Mouse (Mus musculus): Measurements from ENCODE around the gene Miga2. TPM values are rescaled to one million over a fixed set of nuclear protein-coding genes. Genes with fewer than 3 reads are reported as not detected.
A peak's percentile ranks its signal among the peaks of the same experiment; 100 is the strongest.

Miga2 gene
- 27.2 and 27.6 TPM in 2 replicates for polyA plus RNA-seq (2015; fragmentation: Nextera tagmentation; extraction: Ambion mirVana)

GRCm38 (mm10) chr2:30363773-30364650 is at the start of gene Miga2:
Gene Miga2, plus strand, starts transcription at chr2:30364233.
- under 1% methylated on average over 54 of the region's 54 CpGs for WGBS
- H3K4me1 ChIP-seq, result peaks cover 15% of the 10 kb centered on the region
- peak within 1 kb of the TSS; percentile 82 for H3K4me2 ChIP-seq (replicated peaks)
- H3K4me3 ChIP-seq, result peak within 1 kb of the TSS; percentile 60
- no peaks in the 10 kb centered on the region for H3K9me3 ChIP-seq
- peak within 1 kb of the TSS; percentile 82 for H3K9ac ChIP-seq (replicated peaks)
- H3K27ac ChIP-seq (replicated peaks), result peak within 1 kb of the TSS; percentile 83
- H3K36me3 ChIP-seq, result peaks cover 20% of the 10 kb centered on the region
- ATAC-seq (replicated peaks), result peak; percentile 99
- no peaks in the 10 kb centered on the region for H3K27me3 ChIP-seq

GRCm38 (mm10) chr2:30316136-30316535 is 47.9 kb upstream of the Miga2 start:
- Histone ChIP-seq H3K4me2 (replicated peaks) (no peak overlapping the region), H3K27ac (replicated peaks) (no peak overlapping the region), H3K4me3 (no peak overlapping the region), H3K9me3 (no peaks in the 10 kb centered on the region), H3K27me3 (no peaks in the 10 kb centered on the region), H3K4me1 (no peaks in the 10 kb centered on the region), H3K9ac (replicated peaks) (no peak overlapping the region), H3K36me3 (peaks cover 89% of the 10 kb centered on the region)
- ATAC-seq (replicated peaks), result no peak
- 88% methylated on average over 4 of the region's 4 CpGs for WGBS

- no peaks in the 10 kb centered on the region for H3K27me3 ChIP-seq
- no peak for ATAC-seq (replicated peaks)
- no peaks in the 10 kb centered on the region for H3K9me3 ChIP-seq
- no peak overlapping the region for H3K4me2 ChIP-seq (replicated peaks)
- 95% methylated on average over 5 of the region's 5 CpGs for WGBS
- peaks cover 92% of the 10 kb centered on the region for H3K36me3 ChIP-seq
- H3K9ac ChIP-seq (replicated peaks), result no peak overlapping the region
- no peaks in the 10 kb centered on the region for H3K4me1 ChIP-seq
- H3K27ac ChIP-seq (replicated peaks), result no peak overlapping the region
- H3K4me3 ChIP-seq, result no peak overlapping the region
Observed at GRCm38 (mm10) chr2:30316955-30317354, 47.1 kb upstream of the Miga2 start.

- H3K4me2 ChIP-seq (replicated peaks), result no peak overlapping the region
- no peaks in the 10 kb centered on the region for H3K27me3 ChIP-seq
- no peak overlapping the region for H3K9ac ChIP-seq (replicated peaks)
- 92% methylated on average over 4 of the region's 4 CpGs for WGBS
- peaks cover 92% of the 10 kb centered on the region for H3K36me3 ChIP-seq
- H3K9me3 ChIP-seq, result no peaks in the 10 kb centered on the region
- no peak overlapping the region for H3K27ac ChIP-seq (replicated peaks)
- H3K4me1 ChIP-seq, result no peaks in the 10 kb centered on the region
- H3K4me3 ChIP-seq, result no peak overlapping the region
- ATAC-seq (replicated peaks), result no peak
Observed at GRCm38 (mm10) chr2:30319260-30319659, 44.8 kb upstream of the Miga2 start.

- Histone ChIP-seq H3K27me3 (no peaks in the 10 kb centered on the region), H3K36me3 (peaks cover 91% of the 10 kb centered on the region), H3K4me2 (replicated peaks) (no peak overlapping the region), H3K9ac (replicated peaks) (no peak overlapping the region), H3K9me3 (no peaks in the 10 kb centered on the region), H3K4me1 (no peaks in the 10 kb centered on the region), H3K27ac (replicated peaks) (no peak overlapping the region), H3K4me3 (no peak overlapping the region)
- no peak for ATAC-seq (replicated peaks)
- WGBS, result 92% methylated on average over 7 of the region's 7 CpGs
Observed at GRCm38 (mm10) chr2:30323111-30323510, 40.9 kb upstream of the Miga2 start.

GRCm38 (mm10) chr2:30325296-30325695 is 38.7 kb upstream of the Miga2 start:
- peaks cover 94% of the 10 kb centered on the region for H3K36me3 ChIP-seq

GRCm38 (mm10) chr2:30327276-30327675 is 36.8 kb upstream of the Miga2 start:
- Histone ChIP-seq H3K9me3 (no peaks in the 10 kb centered on the region), H3K4me1 (no peaks in the 10 kb centered on the region), H3K4me2 (replicated peaks) (no peak overlapping the region), H3K36me3 (peaks cover 93% of the 10 kb centered on the region), H3K9ac (replicated peaks) (no peak overlapping the region), H3K27me3 (no peaks in the 10 kb centered on the region), H3K27ac (replicated peaks) (no peak overlapping the region), H3K4me3 (no peak overlapping the region)
- ATAC-seq (replicated peaks), result no peak
- 93% methylated on average over 7 of the region's 7 CpGs for WGBS

More at GRCm38 (mm10) chr2:30325296-30325695, 38.7 kb upstream of the Miga2 start:
- no peak for ATAC-seq (replicated peaks)
- no peaks in the 10 kb centered on the region for H3K4me1 ChIP-seq
- WGBS, result 96% methylated on average over 5 of the region's 5 CpGs
- H3K27me3 ChIP-seq, result no peaks in the 10 kb centered on the region
- H3K9me3 ChIP-seq, result no peaks in the 10 kb centered on the region
- H3K4me3 ChIP-seq, result no peak overlapping the region
- H3K27ac ChIP-seq (replicated peaks), result no peak overlapping the region
- H3K9ac ChIP-seq (replicated peaks), result no peak overlapping the region
- H3K4me2 ChIP-seq (replicated peaks), result no peak overlapping the region

GRCm38 (mm10) chr2:30328791-30329190 is 35.2 kb upstream of the Miga2 start:
- no peak overlapping the region for H3K9ac ChIP-seq (replicated peaks)
- no peaks in the 10 kb centered on the region for H3K4me1 ChIP-seq
- H3K27ac ChIP-seq (replicated peaks), result no peak overlapping the region
- peaks cover 93% of the 10 kb centered on the region for H3K36me3 ChIP-seq
- no peak overlapping the region for H3K4me2 ChIP-seq (replicated peaks)
- H3K27me3 ChIP-seq, result no peaks in the 10 kb centered on the region
- H3K4me3 ChIP-seq, result no peak overlapping the region
- no peaks in the 10 kb centered on the region for H3K9me3 ChIP-seq
- 88% methylated on average over 3 of the region's 3 CpGs for WGBS
- no peak for ATAC-seq (replicated peaks)

GRCm38 (mm10) chr2:30335324-30335723 is 28.7 kb upstream of the Miga2 start:
- no peaks in the 10 kb centered on the region for H3K27me3 ChIP-seq
- H3K4me3 ChIP-seq, result no peak overlapping the region
- no peaks in the 10 kb centered on the region for H3K9me3 ChIP-seq
- no peak overlapping the region for H3K4me2 ChIP-seq (replicated peaks)
- H3K4me1 ChIP-seq, result no peaks in the 10 kb centered on the region
- no peak overlapping the region for H3K27ac ChIP-seq (replicated peaks)
- 95% methylated on average over 2 of the region's 2 CpGs for WGBS
- ATAC-seq (replicated peaks), result no peak
- no peak overlapping the region for H3K9ac ChIP-seq (replicated peaks)
- peaks cover 92% of the 10 kb centered on the region for H3K36me3 ChIP-seq

- Histone ChIP-seq H3K4me2 (replicated peaks) (no peak overlapping the region), H3K9me3 (no peaks in the 10 kb centered on the region), H3K4me1 (no peaks in the 10 kb centered on the region), H3K9ac (replicated peaks) (no peak overlapping the region), H3K4me3 (no peak overlapping the region), H3K27ac (replicated peaks) (no peak overlapping the region), H3K36me3 (peaks cover 93% of the 10 kb centered on the region), H3K27me3 (no peaks in the 10 kb centered on the region)
- 85% methylated on average over 16 of the region's 16 CpGs for WGBS
- ATAC-seq (replicated peaks), result no peak
Observed at GRCm38 (mm10) chr2:30336174-30336915, 27.7 kb upstream of the Miga2 start.

- H3K9ac ChIP-seq (replicated peaks), result no peak overlapping the region
- no peaks in the 10 kb centered on the region for H3K27me3 ChIP-seq
- H3K4me2 ChIP-seq (replicated peaks), result no peak overlapping the region
- H3K9me3 ChIP-seq, result no peaks in the 10 kb centered on the region
- H3K36me3 ChIP-seq, result peaks cover 93% of the 10 kb centered on the region
- 87% methylated on average over 12 of the region's 12 CpGs for WGBS
- no peak for ATAC-seq (replicated peaks)
- H3K4me1 ChIP-seq, result no peaks in the 10 kb centered on the region
- H3K27ac ChIP-seq (replicated peaks), result no peak overlapping the region
- H3K4me3 ChIP-seq, result no peak overlapping the region
Observed at GRCm38 (mm10) chr2:30337179-30337578, 26.9 kb upstream of the Miga2 start.

- H3K4me2 ChIP-seq (replicated peaks), result no peak overlapping the region
- H3K4me3 ChIP-seq, result no peak overlapping the region
- 96% methylated on average over 3 of the region's 3 CpGs for WGBS
- no peaks in the 10 kb centered on the region for H3K4me1 ChIP-seq
- H3K27ac ChIP-seq (replicated peaks), result no peak overlapping the region
- H3K9me3 ChIP-seq, result no peaks in the 10 kb centered on the region
- H3K36me3 ChIP-seq, result peaks cover 88% of the 10 kb centered on the region
- H3K9ac ChIP-seq (replicated peaks), result no peak overlapping the region
- ATAC-seq (replicated peaks), result no peak
- H3K27me3 ChIP-seq, result no peaks in the 10 kb centered on the region
Observed at GRCm38 (mm10) chr2:30342061-30342460, 22.0 kb upstream of the Miga2 start.

Measured in forebrain, embryonic 15.5 days (tissue).